Mouse (Mus musculus) forebrain, embryonic 12.5 days (tissue): ENCODE data around the gene Actrt3. TPM values are rescaled to one million over a fixed set of nuclear protein-coding genes. Genes with fewer than 3 reads are reported as not detected.

Experiments
- ATAC-seq: fragments of 200-750 bp; cut with Nextera tagmentation; 2 replicates; pipeline ENCODE4 v1.8.0; 2017; ENCODE audit warnings: moderate TSS enrichment; ENCODE audit not compliant: low FRiP score
- H3K27ac ChIP-seq: fragments of 300-500 bp; sonication (generic); 2 replicates; pipeline ENCODE4 v1.5.1; 2016; ENCODE audit warnings: mild to moderate bottlenecking
- H3K27me3 ChIP-seq: fragments of 300-500 bp; sonication (generic); 2 replicates; pipeline ENCODE4 v1.6.1; 2016; ENCODE audit warnings: mild to moderate bottlenecking
- H3K36me3 ChIP-seq: fragments of 300-500 bp; sonication (generic); replicated peaks from 2 replicates; pipeline ENCODE4 v1.6.1; 2016; ENCODE audit warnings: mild to moderate bottlenecking
- H3K4me1 ChIP-seq: fragments of 300-500 bp; sonication (generic); 2 replicates; pipeline ENCODE4 v1.6.1; 2016
- H3K4me2 ChIP-seq: fragments of 300-500 bp; sonication (generic); 2 replicates; pipeline ENCODE4 v1.6.1; 2016; ENCODE audit warnings: mild to moderate bottlenecking, moderate library complexity
- H3K4me3 ChIP-seq: fragments of 300-500 bp; sonication (generic); replicated peaks from 2 replicates; pipeline ENCODE4 v1.5.1; 2016; ENCODE audit warnings: mild to moderate bottlenecking
- H3K9ac ChIP-seq: fragments of 300-500 bp; sonication (generic); 2 replicates; pipeline ENCODE4 v1.6.1; 2016; ENCODE audit warnings: mild to moderate bottlenecking
- H3K9me3 ChIP-seq: fragments of 300-500 bp; sonication (generic); 2 replicates; pipeline ENCODE4 v1.6.1; 2016
- WGBS: fragments of 180-500 bp; shearing (Covaris S2); methylation state at CpG from one replicate; pipeline ENCODE4 v1.1.7; 2016; 5-methylcytosine and 5-hydroxymethylcytosine counted together
- polyA plus RNA-seq: library from polyadenylated mRNA; unstranded; fragments of >200 nt; fragmentation: Nextera tagmentation; extraction: Ambion mirVana; gene quantifications from 2 replicates; pipeline ENCODE4 v1.2.1, GENCODE M21; 2016

The Actrt3 gene
- not detected in 2 replicates for polyA plus RNA-seq

GRCm38 (mm10) chr3:30599711-30600545 is at the start of gene Actrt3:
Gene Actrt3, minus strand, starts transcription at chr3:30599939.
- Histone ChIP-seq H3K27ac (peak within 1 kb of the TSS; percentile 80), H3K9me3 (no peaks in the 10 kb centered on the region), H3K36me3 (peaks cover 9% of the 10 kb centered on the region), H3K4me2 (peak within 1 kb of the TSS; percentile 73), H3K4me3 (peak within 1 kb of the TSS; percentile 52), H3K4me1 (peaks cover 27% of the 10 kb centered on the region), H3K9ac (peak within 1 kb of the TSS; percentile 55), H3K27me3 (peaks cover 19% of the 10 kb centered on the region)
- no peak for ATAC-seq
- 1% methylated on average over 32 of the region's 32 CpGs for WGBS

- Histone ChIP-seq H3K27me3 (peaks cover 41% of the 10 kb centered on the region), H3K4me2 (no peak overlapping the region), H3K9me3 (no peaks in the 10 kb centered on the region), H3K4me1 (peaks cover 18% of the 10 kb centered on the region), H3K9ac (no peak overlapping the region), H3K27ac (no peak overlapping the region), H3K36me3 (no peaks in the 10 kb centered on the region), H3K4me3 (no peak overlapping the region)
- ATAC-seq, result no peak
- WGBS, result 88% methylated on average over 2 of the region's 2 CpGs
Measured at GRCm38 (mm10) chr3:30648466-30648865, 48.7 kb upstream of the Actrt3 start.

GRCm38 (mm10) chr3:30647440-30648090 is 47.8 kb upstream of the Actrt3 start, which contains the start of gene Lrrc34:
Gene Lrrc34, minus strand, starts transcription at chr3:30647869.
- ATAC-seq, result peak; percentile 85
- peak within 1 kb of the TSS; percentile 53 for H3K4me2 ChIP-seq
- H3K36me3 ChIP-seq, result no peaks in the 10 kb centered on the region
- peak within 1 kb of the TSS; percentile 41; the same call in 1 of the 2 replicates for H3K9ac ChIP-seq
- H3K27ac ChIP-seq, result no peak within 1 kb of the TSS
- H3K27me3 ChIP-seq, result peaks cover 41% of the 10 kb centered on the region
- H3K4me3 ChIP-seq, result peak within 1 kb of the TSS; percentile 29
- no peaks in the 10 kb centered on the region for H3K9me3 ChIP-seq
- peaks cover 18% of the 10 kb centered on the region for H3K4me1 ChIP-seq
- 2% methylated on average over 25 of the region's 25 CpGs for WGBS

- no peak overlapping the region for H3K27ac ChIP-seq
- H3K9me3 ChIP-seq, result no peaks in the 10 kb centered on the region
- peaks cover 18% of the 10 kb centered on the region for H3K4me1 ChIP-seq
- H3K4me2 ChIP-seq, result no peak overlapping the region
- no peak overlapping the region for H3K4me3 ChIP-seq
- no peak overlapping the region for H3K9ac ChIP-seq
- WGBS, result 52% methylated on average over 8 of the region's 8 CpGs
- no peaks in the 10 kb centered on the region for H3K36me3 ChIP-seq
- peaks cover 39% of the 10 kb centered on the region for H3K27me3 ChIP-seq
- ATAC-seq, result no peak
Measured at GRCm38 (mm10) chr3:30646761-30647160, 47.0 kb upstream of the Actrt3 start.

GRCm38 (mm10) chr3:30644207-30644606 is 44.5 kb upstream of the Actrt3 start, which contains the start of gene Lrriq4:
Gene Lrriq4, plus strand, starts transcription at chr3:30644507.
- H3K4me3 ChIP-seq, result no peak within 1 kb of the TSS
- ATAC-seq, result no peak
- H3K9me3 ChIP-seq, result no peaks in the 10 kb centered on the region
- peaks cover 6% of the 10 kb centered on the region; the same call in 1 of the 2 replicates for H3K4me1 ChIP-seq
- H3K4me2 ChIP-seq, result no peak within 1 kb of the TSS
- H3K27ac ChIP-seq, result no peak within 1 kb of the TSS
- WGBS, result 76% methylated on average over 2 of the region's 2 CpGs
- H3K27me3 ChIP-seq, result peaks cover 17% of the 10 kb centered on the region
- no peak within 1 kb of the TSS for H3K9ac ChIP-seq
- no peaks in the 10 kb centered on the region for H3K36me3 ChIP-seq

GRCm38 (mm10) chr3:30635629-30636028 is 35.9 kb upstream of the Actrt3 start:
- H3K9me3 ChIP-seq, result no peaks in the 10 kb centered on the region
- H3K4me3 ChIP-seq, result no peak overlapping the region
- no peaks in the 10 kb centered on the region for H3K4me1 ChIP-seq
- no peak overlapping the region for H3K9ac ChIP-seq
- ATAC-seq, result no peak
- no peaks in the 10 kb centered on the region for H3K36me3 ChIP-seq
- H3K4me2 ChIP-seq, result no peak overlapping the region
- WGBS, result 80% methylated on average over 4 of the region's 4 CpGs
- no peak overlapping the region for H3K27ac ChIP-seq
- no peaks in the 10 kb centered on the region for H3K27me3 ChIP-seq

GRCm38 (mm10) chr3:30633681-30634080 is 33.9 kb upstream of the Actrt3 start:
- Histone ChIP-seq H3K36me3 (no peaks in the 10 kb centered on the region), H3K4me1 (no peaks in the 10 kb centered on the region), H3K9me3 (no peaks in the 10 kb centered on the region), H3K4me3 (no peak overlapping the region), H3K4me2 (no peak overlapping the region), H3K27ac (no peak overlapping the region), H3K9ac (no peak overlapping the region), H3K27me3 (no peaks in the 10 kb centered on the region)
- WGBS, result 64% methylated on average over 3 of the region's 3 CpGs
- ATAC-seq, result no peak

GRCm38 (mm10) chr3:30620132-30620531 is 20.4 kb upstream of the Actrt3 start:
- Histone ChIP-seq H3K36me3 (peaks cover 33% of the 10 kb centered on the region), H3K4me1 (no peaks in the 10 kb centered on the region)
- 84% methylated on average over 8 of the region's 8 CpGs for WGBS

GRCm38 (mm10) chr3:30610930-30611329 is 11.2 kb upstream of the Actrt3 start:
- Histone ChIP-seq H3K27ac (no peak overlapping the region), H3K27me3 (no peaks in the 10 kb centered on the region), H3K4me3 (no peak overlapping the region), H3K36me3 (peaks cover 73% of the 10 kb centered on the region), H3K9me3 (no peaks in the 10 kb centered on the region), H3K4me1 (no peaks in the 10 kb centered on the region), H3K4me2 (no peak overlapping the region), H3K9ac (no peak overlapping the region)
- 93% methylated on average over 4 of the region's 4 CpGs for WGBS
- no peak for ATAC-seq

More at GRCm38 (mm10) chr3:30620132-30620531, 20.4 kb upstream of the Actrt3 start:
- no peak for ATAC-seq
- H3K9ac ChIP-seq, result no peak overlapping the region
- H3K27me3 ChIP-seq, result no peaks in the 10 kb centered on the region
- H3K27ac ChIP-seq, result no peak overlapping the region
- no peaks in the 10 kb centered on the region for H3K9me3 ChIP-seq
- no peak overlapping the region for H3K4me2 ChIP-seq
- no peak overlapping the region for H3K4me3 ChIP-seq

GRCm38 (mm10) chr3:30608999-30609398 is 9.3 kb upstream of the Actrt3 start:
- Histone ChIP-seq H3K9me3 (no peaks in the 10 kb centered on the region), H3K4me1 (peaks cover 8% of the 10 kb centered on the region; the same call in 1 of the 2 replicates), H3K36me3 (peaks cover 70% of the 10 kb centered on the region), H3K4me3 (no peak overlapping the region), H3K27ac (no peak overlapping the region), H3K9ac (no peak overlapping the region), H3K27me3 (no peaks in the 10 kb centered on the region), H3K4me2 (no peak overlapping the region)
- no peak for ATAC-seq
- 93% methylated on average over 3 of the region's 3 CpGs for WGBS

GRCm38 (mm10) chr3:30603256-30603655 is 3.5 kb upstream of the Actrt3 start:
- H3K9me3 ChIP-seq, result no peaks in the 10 kb centered on the region
- H3K36me3 ChIP-seq, result peaks cover 29% of the 10 kb centered on the region
- 29% methylated on average over 10 of the region's 10 CpGs for WGBS
- H3K4me3 ChIP-seq, result peak overlapping the region; percentile 93
- H3K4me1 ChIP-seq, result peaks cover 27% of the 10 kb centered on the region
- peaks cover 7% of the 10 kb centered on the region for H3K27me3 ChIP-seq
- 0 out of 2 replicates have a peak overlapping the region, but pooled peaks have one; percentile 94 for H3K27ac ChIP-seq
- H3K4me2 ChIP-seq, result peak overlapping the region; percentile 73
- peak overlapping the region; percentile 79 for H3K9ac ChIP-seq
- ATAC-seq, result no peak

- peak overlapping the region; percentile 73 for H3K4me2 ChIP-seq
- H3K36me3 ChIP-seq, result peaks cover 25% of the 10 kb centered on the region
- peak overlapping the region; percentile 94 for H3K27ac ChIP-seq
- peak; percentile 72; the same call in 1 of the 2 replicates for ATAC-seq
- no peaks in the 10 kb centered on the region for H3K9me3 ChIP-seq
- peaks cover 12% of the 10 kb centered on the region for H3K27me3 ChIP-seq
- H3K4me3 ChIP-seq, result peak overlapping the region; percentile 93
- WGBS, result 1% methylated on average over 27 of the region's 27 CpGs
- peak overlapping the region; percentile 79 for H3K9ac ChIP-seq
- peaks cover 27% of the 10 kb centered on the region for H3K4me1 ChIP-seq
Measured at GRCm38 (mm10) chr3:30602740-30603098, 3.0 kb upstream of the Actrt3 start.
